Mouse (Mus musculus) liver, embryonic 14.5 days (tissue): ENCODE results near the gene Rhbg.

Experiments
- CTCF ChIP-seq: IDR thresholded peaks from 2 replicates; pipeline ENCODE4 v1.5.1; 2016; ENCODE audit warnings: antibody characterized with exemption, low read depth, control low read depth
- EP300 ChIP-seq: IDR thresholded peaks from 2 replicates; pipeline ENCODE4 v1.6.1; 2016; ENCODE audit warnings: antibody characterized with exemption, low read depth

- no peak for TF ChIP-seq CTCF
- no peak for TF ChIP-seq EP300
Observed at GRCm38 (mm10) chr3:88296110-88296560, 41.6 kb upstream of the Rhbg start.
